Mouse (Mus musculus) cerebellum, adult 8-10 months (tissue): ENCODE data around the gene Fbxl2.
"Not testable (repeated sequence)": the region's sequence is repeated elsewhere in the genome, so short reads cannot be mapped to it uniquely, and the experiment has no call there.

Source experiments
- DNase-seq: peaks from one replicate; pipeline ENCODE4 v3.0.0; 2022

Fbxl2 gene

GRCm38 (mm10) chr9:114046028-114046427 lies at the start of gene Fbxl2:
Fbxl2 (minus strand) TSS chr9:114046191.
- DNase-seq = no peak

- no peak for DNase-seq
Measured at GRCm38 (mm10) chr9:114094854-114095253, 48.9 kb upstream of the Fbxl2 start.

DNA sequence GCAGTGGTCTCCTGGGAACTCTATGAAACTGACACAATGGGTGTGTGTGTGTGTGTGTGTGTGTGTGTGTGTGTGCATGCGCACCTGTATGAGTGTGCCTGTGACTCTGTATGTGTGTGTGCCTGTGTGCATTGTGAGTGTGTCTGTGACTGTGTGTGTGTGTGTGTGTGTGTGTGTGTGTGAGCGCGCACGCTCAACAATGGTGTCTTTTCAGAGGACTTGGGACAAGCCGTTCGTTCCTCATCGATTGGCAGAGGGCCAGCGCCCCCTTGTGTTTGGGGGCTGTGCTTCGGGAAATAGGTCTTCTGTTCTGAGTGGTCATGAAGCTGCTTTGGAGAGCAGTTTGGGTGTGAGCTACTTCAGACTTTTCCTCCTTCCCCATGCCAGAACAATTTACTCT lies 46.2 kb upstream of the Fbxl2 start:
- not testable (repeated sequence) for DNase-seq

GRCm38 (mm10) chr9:114088885-114089284 lies 42.9 kb upstream of the Fbxl2 start:
- not testable (repeated sequence) for DNase-seq

DNA sequence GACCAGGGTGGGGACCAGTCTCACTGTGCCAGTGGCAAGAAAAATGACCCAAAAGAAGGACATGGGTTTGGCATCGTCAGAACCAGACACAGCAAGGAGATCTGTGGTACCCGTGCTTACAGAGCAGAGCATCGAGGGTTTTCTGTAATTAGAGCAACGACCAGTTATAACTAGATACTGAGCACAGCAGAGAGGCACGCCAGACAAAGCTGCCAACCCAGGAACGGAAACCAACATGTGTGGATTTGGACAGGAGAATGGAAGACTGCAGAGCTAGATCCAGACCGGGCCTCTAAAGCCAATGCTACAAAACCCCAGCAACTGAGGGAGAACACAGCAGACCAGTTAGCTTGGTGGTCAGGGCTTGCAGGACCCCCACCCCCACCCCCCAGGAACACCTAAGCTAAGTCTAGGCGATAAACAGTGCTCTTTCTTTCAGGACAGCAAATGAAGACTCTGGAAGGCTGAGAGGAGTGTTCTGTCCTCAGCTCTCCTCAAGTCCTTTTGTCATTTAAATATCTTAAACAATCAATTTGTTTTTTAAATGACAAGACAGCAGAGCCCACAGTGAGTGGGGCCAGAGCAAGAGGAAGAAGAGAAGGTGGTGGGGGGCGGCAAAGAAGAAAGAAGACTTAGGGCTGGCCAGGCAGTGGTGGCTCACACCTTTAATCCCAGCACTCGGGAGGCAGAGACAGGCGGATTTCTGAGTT lies 41.3 kb upstream of the Fbxl2 start:
- no peak for DNase-seq

DNA sequence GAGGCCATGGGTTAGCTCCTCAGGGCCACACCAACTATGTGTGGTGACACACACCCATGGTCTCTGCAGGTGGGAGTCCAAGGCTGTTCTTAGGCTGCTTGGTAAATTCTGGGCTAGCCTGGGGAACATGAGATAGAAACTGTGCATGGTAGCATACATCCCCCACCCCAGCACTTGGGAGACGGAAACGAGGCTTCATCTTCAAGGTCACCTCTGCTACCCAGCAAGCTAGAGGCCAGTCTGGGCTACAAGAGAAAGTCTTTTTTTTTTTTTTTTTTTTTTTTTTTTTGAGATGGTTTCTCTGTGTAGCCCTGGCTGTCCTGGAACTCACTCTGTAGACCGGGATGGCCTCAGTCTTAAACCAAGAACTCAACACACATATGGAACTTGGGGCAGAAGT lies 40.4 kb upstream of the Fbxl2 start:
- DNase-seq = no peak

GRCm38 (mm10) chr9:114073681-114074080 lies 27.7 kb upstream of the Fbxl2 start:
- DNase-seq = no peak

DNA sequence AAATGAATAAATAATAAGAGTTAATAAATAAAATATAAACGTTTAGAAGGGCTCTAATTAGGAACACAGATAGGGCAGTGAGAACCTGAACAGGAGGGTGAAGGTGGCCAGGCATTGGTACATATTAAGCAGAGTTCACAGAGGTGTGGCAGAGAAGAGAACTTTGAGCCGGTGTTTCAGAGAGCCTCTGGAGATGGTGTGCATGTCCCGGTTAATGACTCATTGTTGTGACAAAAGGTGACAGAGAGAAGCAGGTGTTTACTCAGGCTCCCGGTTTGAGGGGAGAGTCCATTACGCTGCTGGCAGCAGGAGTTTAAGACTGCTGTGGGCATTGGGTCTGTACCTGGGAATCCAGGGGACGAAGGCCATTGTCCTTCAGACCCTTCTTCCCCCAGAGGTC lies 23.4 kb upstream of the Fbxl2 start:
- no peak for DNase-seq

DNA sequence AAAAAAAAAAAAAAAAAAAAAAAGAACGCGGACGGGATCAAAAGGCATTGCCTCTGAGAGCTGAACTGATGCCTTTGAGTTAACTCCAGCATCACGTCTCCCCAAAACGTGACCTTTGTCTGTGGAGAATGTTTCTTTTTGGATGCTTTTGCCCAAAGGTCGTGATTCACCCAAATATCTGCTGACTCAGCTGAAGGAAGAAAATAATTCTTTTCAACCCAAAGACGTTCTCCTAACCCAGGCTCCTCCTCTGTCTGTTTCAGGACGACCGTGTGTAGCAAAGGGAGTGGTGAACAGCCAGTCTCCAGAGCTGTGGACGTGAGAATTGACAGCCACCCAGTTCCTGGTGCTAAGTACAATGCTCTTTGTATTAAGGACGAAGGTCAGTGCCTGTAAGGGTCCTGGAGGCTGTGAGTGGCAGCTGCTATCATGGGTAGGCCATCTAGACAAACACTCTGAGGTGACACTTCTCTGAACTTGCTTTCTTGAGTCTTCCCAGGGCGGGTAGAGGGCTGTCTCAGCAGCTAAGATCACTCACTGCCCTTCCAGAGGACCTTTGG lies 22.6 kb upstream of the Fbxl2 start:
- no peak for DNase-seq

DNA sequence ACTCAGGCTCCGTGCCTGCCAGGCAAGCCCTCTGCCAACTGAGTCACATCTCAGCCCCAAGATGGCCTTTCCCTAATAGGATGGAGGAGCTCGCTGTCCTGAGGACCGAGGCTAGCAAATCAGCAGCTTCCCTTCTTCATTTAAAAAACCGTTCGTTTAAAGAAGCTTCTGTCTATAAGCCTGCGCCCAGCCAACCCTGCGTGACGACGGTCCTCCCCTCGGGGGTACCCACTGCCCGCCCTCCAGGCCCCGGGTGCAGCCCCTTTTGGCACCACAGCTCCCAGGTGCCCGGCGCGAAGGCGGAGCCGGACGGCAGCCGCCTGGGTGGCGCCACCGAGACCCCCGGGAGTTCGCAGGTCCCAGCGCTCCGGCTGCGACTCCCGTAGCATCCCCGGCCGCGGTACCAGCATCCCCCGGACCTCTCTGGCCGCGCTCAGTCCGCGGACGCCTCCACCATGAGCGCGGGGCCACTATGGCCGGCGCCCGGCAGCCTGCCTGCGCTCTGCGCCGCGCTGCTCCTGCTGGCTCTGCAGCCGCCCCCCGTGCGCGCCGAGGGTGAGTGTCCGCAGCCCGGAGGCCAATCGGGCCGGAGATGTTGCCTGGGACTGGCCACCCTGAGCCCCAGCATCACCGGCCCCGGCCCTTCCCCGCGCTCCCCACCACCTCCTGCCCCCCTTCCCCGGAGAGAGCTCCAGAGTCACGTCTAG lies 11.3 kb upstream of the Fbxl2 start, which contains the start of gene Susd5:
Susd5 (plus strand) TSS at position 51 of the 707 bp plus-strand sequence.
- DNase-seq = no peak

DNA sequence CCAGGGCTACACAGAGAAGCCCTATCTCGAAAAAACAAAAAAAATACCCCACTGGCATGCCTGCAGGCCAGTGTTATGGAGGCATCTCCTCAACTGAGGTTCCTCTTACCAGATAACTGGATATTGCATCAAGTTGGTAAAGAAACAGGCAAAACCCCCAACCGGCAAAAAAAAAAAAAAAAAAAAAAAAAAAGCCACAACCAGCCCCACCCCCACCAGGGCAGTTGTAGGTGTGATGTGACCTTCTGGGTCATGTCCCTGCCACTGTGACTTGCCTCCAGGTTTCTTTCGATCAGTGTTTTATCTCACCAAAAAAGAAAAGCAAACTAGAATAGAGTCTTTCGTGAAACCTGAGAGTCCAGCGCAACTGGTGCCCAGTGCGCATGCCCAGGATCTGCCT lies 6.9 kb upstream of the Fbxl2 start:
- no peak for DNase-seq

- DNase-seq = no peak
Measured at GRCm38 (mm10) chr9:114052031-114052430, 6.0 kb upstream of the Fbxl2 start.

DNA sequence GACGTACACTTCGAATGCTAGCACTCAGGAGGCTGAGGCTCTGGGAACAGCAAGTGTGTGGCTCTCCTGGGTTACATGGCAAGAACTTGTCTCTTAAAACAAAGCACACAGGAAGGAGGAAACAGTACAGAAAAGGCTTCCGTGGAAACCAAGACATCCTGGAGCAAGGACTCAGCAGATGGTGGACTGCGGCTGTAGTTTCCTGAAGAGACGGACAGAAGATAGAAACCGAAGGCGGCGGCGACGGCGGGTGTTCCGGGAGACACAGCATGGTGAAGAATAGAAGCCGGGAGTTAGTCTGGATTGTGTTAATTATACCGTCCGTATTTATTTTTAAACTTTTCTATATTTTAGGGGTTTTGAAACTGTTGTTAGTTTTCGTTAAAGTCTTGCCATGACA lies 4.8 kb upstream of the Fbxl2 start:
- DNase-seq = no peak

DNA sequence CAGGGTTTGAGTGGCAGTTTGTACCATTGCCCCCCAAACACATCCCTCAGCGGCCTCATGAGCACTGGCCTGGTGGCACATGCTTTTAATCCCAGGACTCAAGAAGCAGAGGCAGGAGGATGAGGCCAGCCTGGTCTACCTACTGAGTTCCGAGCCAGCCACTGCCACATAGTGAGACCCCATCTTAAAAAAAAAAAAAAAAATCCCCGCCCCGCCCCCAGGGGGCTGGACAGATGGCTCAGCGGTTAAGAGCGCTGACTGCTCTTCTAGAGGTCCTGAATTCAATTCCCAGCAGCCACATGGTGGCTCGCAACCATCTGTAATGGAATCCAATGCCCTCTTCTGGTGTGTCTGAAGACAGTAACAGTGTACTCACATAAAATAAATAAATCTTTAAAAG lies 4.1 kb upstream of the Fbxl2 start:
- no peak for DNase-seq

GRCm38 (mm10) chr9:114046676-114047075 lies 685 bp upstream of the Fbxl2 start:
- no peak for DNase-seq

- DNase-seq = no peak
Measured at GRCm38 (mm10) chr9:114044446-114044845, 1.5 kb downstream of the Fbxl2 start.

DNA sequence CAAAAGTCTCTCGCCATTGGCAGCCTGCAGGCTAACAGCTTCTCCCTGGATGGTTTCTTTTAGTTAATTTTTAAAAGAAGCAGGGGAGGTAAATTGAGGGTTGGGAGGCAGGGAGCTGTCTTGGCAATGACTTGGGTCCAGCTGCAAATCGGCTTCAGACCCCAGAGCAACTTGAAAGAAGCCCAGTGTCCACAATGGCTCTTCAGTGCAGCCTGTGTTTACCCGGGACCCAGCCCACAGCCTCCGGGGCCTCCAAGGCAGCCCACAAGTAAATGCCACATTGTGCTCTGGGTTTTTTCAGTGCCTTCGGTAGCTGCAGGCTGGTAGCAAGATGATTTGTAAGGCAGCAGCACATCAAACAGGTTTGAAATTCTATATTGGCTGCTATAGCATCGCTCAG lies 3.5 kb downstream of the Fbxl2 start:
- no peak for DNase-seq

DNA sequence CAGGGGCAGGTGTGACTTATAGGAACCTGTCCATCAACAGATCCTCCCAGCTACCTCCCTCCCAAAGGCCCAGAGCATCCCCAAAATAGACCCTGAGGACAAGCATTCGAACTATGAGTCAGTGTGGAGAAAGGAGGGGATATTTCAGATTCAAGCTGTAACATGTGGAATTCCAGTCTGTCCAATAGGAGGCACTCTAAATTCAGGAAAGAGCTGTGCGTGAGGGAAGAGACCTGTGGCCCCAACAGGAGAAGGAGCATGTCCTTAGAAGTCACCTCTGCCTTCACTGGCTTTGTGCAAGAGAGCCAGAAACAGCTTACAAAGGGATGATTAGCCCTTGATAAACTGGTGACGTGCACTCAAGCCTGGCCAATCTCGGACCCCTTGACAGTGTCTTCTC lies 5.0 kb downstream of the Fbxl2 start:
- DNase-seq = no peak

- peak; percentile 83 for DNase-seq
Measured at GRCm38 (mm10) chr9:114026261-114026934, 19.6 kb downstream of the Fbxl2 start.

GRCm38 (mm10) chr9:114025846-114026245 lies 20.1 kb downstream of the Fbxl2 start:
- DNase-seq = no peak

DNA sequence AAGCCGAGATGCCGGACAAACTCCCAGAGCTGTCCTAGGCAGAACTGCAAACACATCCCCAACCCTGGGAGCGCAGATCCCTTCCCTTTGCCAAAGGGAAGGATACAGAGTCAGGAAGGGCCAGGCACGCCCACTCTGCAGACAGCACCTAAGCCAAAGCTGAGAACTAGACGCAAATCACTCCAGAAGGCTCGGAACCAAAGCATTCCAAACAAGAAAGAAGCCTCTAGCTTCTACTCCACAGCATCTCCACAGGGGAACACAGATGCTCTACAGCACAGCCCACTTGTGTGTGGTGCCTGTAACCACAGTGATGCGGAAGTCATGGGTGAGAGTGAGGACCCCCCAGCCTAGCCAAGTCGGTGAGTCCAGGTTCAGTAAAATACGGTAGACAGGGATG lies 20.8 kb downstream of the Fbxl2 start:
- no peak for DNase-seq

DNA sequence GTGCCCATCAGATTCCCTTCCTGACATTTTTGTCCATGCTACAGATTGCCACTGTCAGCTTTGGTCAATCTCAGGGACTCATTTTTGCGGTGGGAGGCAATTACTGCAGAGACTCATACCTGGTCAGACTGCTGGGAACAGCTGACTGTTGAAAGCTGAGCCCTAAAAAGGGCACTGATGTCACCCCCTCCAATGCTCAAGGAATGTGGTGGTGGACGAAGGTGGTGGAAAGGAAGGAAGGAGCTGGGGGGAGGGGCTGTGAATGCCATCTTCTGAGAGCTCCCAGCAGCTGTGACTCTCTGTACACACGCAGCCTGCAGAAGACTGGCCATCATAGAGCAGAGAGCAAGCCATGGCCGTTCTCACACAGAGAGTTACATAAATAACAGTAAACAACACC lies 23.9 kb downstream of the Fbxl2 start:
- DNase-seq = no peak

DNA sequence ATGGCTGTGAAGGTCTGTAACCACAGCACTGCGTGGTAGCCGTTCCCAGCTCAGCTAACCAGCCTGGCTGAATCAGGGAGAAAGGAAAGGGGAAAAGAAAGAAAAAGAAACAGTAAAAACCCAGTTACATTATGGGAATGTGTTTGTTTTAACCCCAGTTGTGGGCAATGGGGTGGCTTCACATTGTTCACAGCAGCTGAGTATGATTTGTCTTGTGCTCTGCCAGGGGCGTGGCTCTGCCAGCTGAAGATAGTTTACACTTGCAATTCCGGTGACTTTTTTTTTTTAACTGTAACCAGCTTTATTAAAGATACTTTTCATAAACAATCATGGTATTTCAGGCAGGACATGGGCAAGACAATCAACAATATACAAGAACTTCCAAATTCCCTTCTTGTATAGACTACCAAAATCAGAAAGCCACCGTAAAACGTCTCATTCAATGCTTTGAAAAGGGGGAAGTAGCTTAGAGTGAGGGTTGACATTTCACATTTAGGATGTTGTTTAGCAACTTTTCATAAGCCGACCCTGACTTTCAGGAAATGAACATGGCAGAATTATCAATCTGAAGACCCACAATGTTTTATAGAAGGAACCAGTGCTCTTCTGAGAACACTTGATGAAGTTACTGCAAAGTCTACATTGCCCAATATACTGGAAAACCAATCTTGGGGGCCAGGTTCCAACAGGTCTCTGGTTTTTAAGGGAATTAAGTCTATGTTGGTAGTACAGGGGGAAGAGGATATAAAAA lies 26.8 kb downstream of the Fbxl2 start:
- DNase-seq = no peak
